Mouse (Mus musculus): ENCODE measurements around the gene Gm7735. TPM values are rescaled to one million over a fixed set of nuclear protein-coding genes. Genes with fewer than 3 reads are reported as not detected.
"Not testable (repeated sequence)": the region's sequence is repeated elsewhere in the genome, so short reads cannot be mapped to it uniquely, and the experiment has no call there.

Gm7735 gene
- polyA plus RNA-seq (2014; fragmentation: Nextera tagmentation; extraction: Ambion mirVana): not detected in 2 replicates

GRCm38 (mm10) chr16:89169190-89169589 is at the start of gene Gm7735:
TSS of gene Gm7735 (plus strand) at chr16:89169490.
- H3K4me2 ChIP-seq; H3K36me3 ChIP-seq (ENCODE audit: control insufficient read depth, insufficient read depth, low read length); ATAC-seq (replicated peaks; ENCODE audit: low FRiP score); H3K27me3 ChIP-seq (replicated peaks; ENCODE audit: control insufficient read depth, insufficient read depth, low read length); H3K27ac ChIP-seq (ENCODE audit: low read depth, low read length); DNase-seq (ENCODE audit: low spot score); H3K9ac ChIP-seq (ENCODE audit: low read depth, low read length); H3K9me3 ChIP-seq (ENCODE audit: control insufficient read depth, low read length); H3K4me1 ChIP-seq (replicated peaks; ENCODE audit: control insufficient read depth, insufficient read depth, low read length); H3K4me3 ChIP-seq (ENCODE audit: low read depth, low read length): not testable (repeated sequence)

- Histone ChIP-seq H3K9ac (ENCODE audit: low read depth, low read length) (no peak within 1 kb of the TSS), H3K36me3 (ENCODE audit: control insufficient read depth, insufficient read depth, low read length) (no peaks in the 10 kb centered on the region), H3K27ac (ENCODE audit: low read depth, low read length) (no peak within 1 kb of the TSS), H3K4me3 (ENCODE audit: low read depth, low read length) (no peak within 1 kb of the TSS), H3K4me1 (replicated peaks; ENCODE audit: control insufficient read depth, insufficient read depth, low read length) (no peaks in the 10 kb centered on the region), H3K9me3 (ENCODE audit: control insufficient read depth, low read length) (no peaks in the 10 kb centered on the region), H3K27me3 (replicated peaks; ENCODE audit: control insufficient read depth, insufficient read depth, low read length) (no peaks in the 10 kb centered on the region), H3K4me2 (no peak within 1 kb of the TSS)
- DNase-seq (ENCODE audit: low spot score) (no peak), ATAC-seq (replicated peaks; ENCODE audit: low FRiP score) (no peak)
- WGBS: 94% methylated on average over 1 of the region's 1 CpGs
Measured at GRCm38 (mm10) chr16:89140551-89140950, 28.7 kb upstream of the Gm7735 start, which contains the start of gene Gm6358. TSS of gene Gm6358 (plus strand) at chr16:89140851.

GRCm38 (mm10) chr16:89150786-89151185 is 18.5 kb upstream of the Gm7735 start, which contains the start of gene Gm10061:
TSS of gene Gm10061 (plus strand) at chr16:89151086.
- Histone ChIP-seq H3K36me3 (ENCODE audit: control insufficient read depth, insufficient read depth, low read length) (no peaks in the 10 kb centered on the region), H3K4me1 (replicated peaks; ENCODE audit: control insufficient read depth, insufficient read depth, low read length) (no peaks in the 10 kb centered on the region), H3K27me3 (replicated peaks; ENCODE audit: control insufficient read depth, insufficient read depth, low read length) (no peaks in the 10 kb centered on the region), H3K4me3 (ENCODE audit: low read depth, low read length) (no peak within 1 kb of the TSS), H3K27ac (ENCODE audit: low read depth, low read length) (no peak within 1 kb of the TSS), H3K9ac (ENCODE audit: low read depth, low read length) (no peak within 1 kb of the TSS), H3K4me2 (no peak within 1 kb of the TSS), H3K9me3 (ENCODE audit: control insufficient read depth, low read length) (0 out of 2 replicates have a peak, but pooled peaks cover 7% of the 10 kb centered on the region)
- no peak for ATAC-seq (replicated peaks; ENCODE audit: low FRiP score)
- no peak for DNase-seq (ENCODE audit: low spot score)
- WGBS: 91% methylated on average over 1 of the region's 1 CpGs

- no peak within 1 kb of the TSS for H3K4me3 ChIP-seq (ENCODE audit: low read depth, low read length)
- ATAC-seq (replicated peaks; ENCODE audit: low FRiP score): no peak
- 0 out of 2 replicates have a peak, but pooled peaks cover 2% of the 10 kb centered on the region for H3K9me3 ChIP-seq (ENCODE audit: control insufficient read depth, low read length)
- H3K4me2 ChIP-seq: no peak within 1 kb of the TSS
- no peaks in the 10 kb centered on the region for H3K4me1 ChIP-seq (replicated peaks; ENCODE audit: control insufficient read depth, insufficient read depth, low read length)
- no peaks in the 10 kb centered on the region for H3K36me3 ChIP-seq (ENCODE audit: control insufficient read depth, insufficient read depth, low read length)
- WGBS: 77% methylated on average over 4 of the region's 4 CpGs
- DNase-seq (ENCODE audit: low spot score): no peak
- no peak within 1 kb of the TSS for H3K27ac ChIP-seq (ENCODE audit: low read depth, low read length)
- no peaks in the 10 kb centered on the region for H3K27me3 ChIP-seq (replicated peaks; ENCODE audit: control insufficient read depth, insufficient read depth, low read length)
- H3K9ac ChIP-seq (ENCODE audit: low read depth, low read length): no peak within 1 kb of the TSS
Measured at GRCm38 (mm10) chr16:89157652-89158051, 11.6 kb upstream of the Gm7735 start, which contains the start of gene Gm9789. TSS of gene Gm9789 (plus strand) at chr16:89157952.

- Histone ChIP-seq H3K27ac (ENCODE audit: low read depth, low read length) (no peak within 1 kb of the TSS), H3K27me3 (replicated peaks; ENCODE audit: control insufficient read depth, insufficient read depth, low read length) (no peaks in the 10 kb centered on the region), H3K4me2 (no peak within 1 kb of the TSS), H3K9ac (ENCODE audit: low read depth, low read length) (no peak within 1 kb of the TSS), H3K4me3 (ENCODE audit: low read depth, low read length) (no peak within 1 kb of the TSS), H3K36me3 (ENCODE audit: control insufficient read depth, insufficient read depth, low read length) (no peaks in the 10 kb centered on the region), H3K9me3 (ENCODE audit: control insufficient read depth, low read length) (peaks cover 3% of the 10 kb centered on the region; the same call in 1 of the 2 replicates), H3K4me1 (replicated peaks; ENCODE audit: control insufficient read depth, insufficient read depth, low read length) (no peaks in the 10 kb centered on the region)
- ATAC-seq (replicated peaks; ENCODE audit: low FRiP score) (no peak), DNase-seq (ENCODE audit: low spot score) (no peak)
- 76% methylated on average over 2 of the region's 2 CpGs for WGBS
Measured at GRCm38 (mm10) chr16:89174435-89174834, 5.1 kb downstream of the Gm7735 start, which contains the start of gene 1110057P08Rik. TSS of gene 1110057P08Rik (plus strand) at chr16:89174735.

GRCm38 (mm10) chr16:89188621-89189020 is 19.3 kb downstream of the Gm7735 start:
- no peaks in the 10 kb centered on the region for H3K4me1 ChIP-seq (replicated peaks; ENCODE audit: control insufficient read depth, insufficient read depth, low read length)
- H3K27ac ChIP-seq (ENCODE audit: low read depth, low read length): no peak overlapping the region
- H3K27me3 ChIP-seq (replicated peaks; ENCODE audit: control insufficient read depth, insufficient read depth, low read length): no peaks in the 10 kb centered on the region
- ATAC-seq (replicated peaks; ENCODE audit: low FRiP score) (no peak), DNase-seq (ENCODE audit: low spot score) (no peak)
- no peak overlapping the region for H3K4me2 ChIP-seq
- H3K9me3 ChIP-seq (ENCODE audit: control insufficient read depth, low read length): peaks cover 3% of the 10 kb centered on the region; the same call in 1 of the 2 replicates
- no peaks in the 10 kb centered on the region for H3K36me3 ChIP-seq (ENCODE audit: control insufficient read depth, insufficient read depth, low read length)
- no peak overlapping the region for H3K4me3 ChIP-seq (ENCODE audit: low read depth, low read length)
- H3K9ac ChIP-seq (ENCODE audit: low read depth, low read length): no peak overlapping the region
- 76% methylated on average over 4 of the region's 4 CpGs for WGBS

GRCm38 (mm10) chr16:89205561-89205960 is 36.3 kb downstream of the Gm7735 start, which contains the start of gene Krtap20-2:
TSS of gene Krtap20-2 (plus strand) at chr16:89205861.
- Histone ChIP-seq H3K4me3 (ENCODE audit: low read depth, low read length) (no peak within 1 kb of the TSS), H3K27me3 (replicated peaks; ENCODE audit: control insufficient read depth, insufficient read depth, low read length) (no peaks in the 10 kb centered on the region), H3K9me3 (ENCODE audit: control insufficient read depth, low read length) (no peaks in the 10 kb centered on the region), H3K4me1 (replicated peaks; ENCODE audit: control insufficient read depth, insufficient read depth, low read length) (no peaks in the 10 kb centered on the region), H3K36me3 (ENCODE audit: control insufficient read depth, insufficient read depth, low read length) (no peaks in the 10 kb centered on the region), H3K9ac (ENCODE audit: low read depth, low read length) (no peak within 1 kb of the TSS), H3K4me2 (no peak within 1 kb of the TSS), H3K27ac (ENCODE audit: low read depth, low read length) (no peak within 1 kb of the TSS)
- ATAC-seq (replicated peaks; ENCODE audit: low FRiP score) (no peak), DNase-seq (ENCODE audit: low spot score) (no peak)
- 71% methylated on average over 1 of the region's 1 CpGs for WGBS

Other genes starting within 250 kb of the Gm7735 start
- gene Krtap19-9b, start 237.2 kb upstream of the Gm7735 start, polyA plus RNA-seq (2014; fragmentation: Nextera tagmentation; extraction: Ambion mirVana): not detected in 2 replicates
- not detected in 2 replicates for gene Krtap16-3, start 206.6 kb upstream of the Gm7735 start, polyA plus RNA-seq (2014; fragmentation: Nextera tagmentation; extraction: Ambion mirVana)
- not detected in 2 replicates for gene Krtap22-2, start 158.7 kb upstream of the Gm7735 start, polyA plus RNA-seq (2014; fragmentation: Nextera tagmentation; extraction: Ambion mirVana)
- not detected in 2 replicates for gene Gm10229, start 154.2 kb upstream of the Gm7735 start, polyA plus RNA-seq (2014; fragmentation: Nextera tagmentation; extraction: Ambion mirVana)
- not detected in 2 replicates for gene Krtap6-1, start 137.8 kb upstream of the Gm7735 start, polyA plus RNA-seq (2014; fragmentation: Nextera tagmentation; extraction: Ambion mirVana)
- gene Gm10228, start 128.0 kb upstream of the Gm7735 start, polyA plus RNA-seq (2014; fragmentation: Nextera tagmentation; extraction: Ambion mirVana): not detected in 2 replicates
- gene Krtap6-5, start 121.6 kb upstream of the Gm7735 start, polyA plus RNA-seq (2014; fragmentation: Nextera tagmentation; extraction: Ambion mirVana): not detected in 2 replicates
- gene 1110025L11Rik, start 105.5 kb upstream of the Gm7735 start, polyA plus RNA-seq (2014; fragmentation: Nextera tagmentation; extraction: Ambion mirVana): not detected in 2 replicates
- gene Krtap6-3, start 85.5 kb upstream of the Gm7735 start, polyA plus RNA-seq (2014; fragmentation: Nextera tagmentation; extraction: Ambion mirVana): not detected in 2 replicates
- gene Gm6358, start 28.6 kb upstream of the Gm7735 start, polyA plus RNA-seq (2014; fragmentation: Nextera tagmentation; extraction: Ambion mirVana): not detected in 2 replicates
- not detected in 2 replicates for gene Gm10061, start 18.4 kb upstream of the Gm7735 start, polyA plus RNA-seq (2014; fragmentation: Nextera tagmentation; extraction: Ambion mirVana)
- gene Gm9789, start 11.5 kb upstream of the Gm7735 start, polyA plus RNA-seq (2014; fragmentation: Nextera tagmentation; extraction: Ambion mirVana): not detected in 2 replicates
- gene 1110057P08Rik, start 5.2 kb downstream of the Gm7735 start, polyA plus RNA-seq (2014; fragmentation: Nextera tagmentation; extraction: Ambion mirVana): not detected in 2 replicates
- not detected in 2 replicates for gene Krtap20-2, start 36.4 kb downstream of the Gm7735 start, polyA plus RNA-seq (2014; fragmentation: Nextera tagmentation; extraction: Ambion mirVana)
- gene Krtap21-1, start 234.4 kb downstream of the Gm7735 start, polyA plus RNA-seq (2014; fragmentation: Nextera tagmentation; extraction: Ambion mirVana): not detected in 2 replicates

Measured in liver, embryonic 11.5 days (tissue).